Comparison of ENCODE assay signal across 8 mouse cellular contexts in the genomic region with DNA sequence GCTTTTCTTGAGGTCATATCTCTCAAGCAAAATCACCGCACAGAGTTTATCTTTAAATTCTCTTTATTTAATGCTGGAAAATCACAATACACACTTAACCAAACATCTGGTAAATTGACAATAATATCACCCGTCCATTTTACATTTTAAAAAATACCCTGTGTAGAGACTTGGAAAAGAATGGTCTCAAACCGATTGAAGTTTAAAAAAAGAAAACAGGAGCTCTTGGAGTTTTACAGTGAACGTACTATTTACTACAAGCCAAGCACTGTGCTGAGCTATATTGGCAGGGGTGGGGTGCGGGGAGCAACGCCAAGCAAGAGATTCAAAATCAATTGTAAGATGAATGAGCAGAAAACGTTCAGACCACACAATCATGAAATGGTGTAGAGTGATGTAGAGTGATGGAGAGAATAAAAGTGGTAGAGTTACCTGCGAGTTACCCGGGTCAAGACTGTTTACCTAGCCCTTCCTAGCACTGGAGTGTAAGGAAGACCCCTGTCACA. TPM values are rescaled to one million over a fixed set of nuclear protein-coding genes. Genes with fewer than 3 reads are reported as not detected.
DNase-seq lines count a peak whose midpoint lies in the region; ATAC-seq and TF ChIP-seq lines count a peak whose summit lies in the region.

A gene (plus strand): TSS at position 51 of the 506 bp plus-strand sequence.

- no peak for TF ChIP-seq CTCF in C2C12 (IDR thresholded peaks at IDR 0.05; ENCODE audit: control insufficient read depth, insufficient read depth, insufficient read length)

- H3K4me1 ChIP-seq in erythroblast, embryonic 14.5 days (ENCODE audit: control insufficient read depth): peaks cover 39% of the 10 kb centered on the region
- H3K4me1 ChIP-seq in forebrain, embryonic 13.5 days: peaks cover 10% of the 10 kb centered on the region
- peaks cover 16% of the 10 kb centered on the region for H3K4me1 ChIP-seq in liver, embryonic 16.5 days (ENCODE audit: control insufficient read depth, low read depth, low read length)

- peak within 1 kb of the TSS; percentile 74 for H3K4me3 ChIP-seq in erythroblast, embryonic 14.5 days (replicated peaks)
- H3K4me3 ChIP-seq in C2C12 (ENCODE audit: insufficient read depth, poor library complexity, severe bottlenecking): peak within 1 kb of the TSS; percentile 43
- peak within 1 kb of the TSS; percentile 54 for H3K4me3 ChIP-seq in forebrain, embryonic 13.5 days
- H3K4me3 ChIP-seq in liver, embryonic 16.5 days (ENCODE audit: low read depth, low read length): peak within 1 kb of the TSS; percentile 72

- H3K79me2 ChIP-seq in C2C12 (ENCODE audit: control insufficient read depth, insufficient read depth): no peaks in the 10 kb centered on the region

- peak within 1 kb of the TSS; percentile 49 for H3K27ac ChIP-seq in forebrain, embryonic 13.5 days
- peak within 1 kb of the TSS; percentile 82 for H3K27ac ChIP-seq in liver, embryonic 16.5 days (ENCODE audit: low read length)

- ATAC-seq in erythroblast, adult 5-6 weeks (replicated peaks; ENCODE audit: low FRiP score, poor library complexity, severe bottlenecking): no peak
- ATAC-seq in forebrain, embryonic 13.5 days: no peak; the same call in 1 of the 2 replicates
- ATAC-seq in liver, embryonic 16.5 days (ENCODE audit: low read depth): no peak

- peak within 1 kb of the TSS; percentile 68 for H3ac ChIP-seq in C2C12 (ENCODE audit: control insufficient read depth, insufficient read length, low read depth)

- H3K79me3 ChIP-seq in C2C12 (ENCODE audit: low read depth): no peaks in the 10 kb centered on the region

- H3K9me3 ChIP-seq in erythroblast, embryonic 14.5 days (ENCODE audit: control insufficient read depth, low read length): peaks cover 9% of the 10 kb centered on the region
- no peaks in the 10 kb centered on the region for H3K9me3 ChIP-seq in forebrain, embryonic 13.5 days (replicated peaks)
- H3K9me3 ChIP-seq in liver, embryonic 16.5 days (replicated peaks; ENCODE audit: control insufficient read depth, low read length): no peaks in the 10 kb centered on the region

- no peak for DNase-seq in embryo, embryonic 10.5 days (ENCODE audit: low spot score)
- DNase-seq in retina, embryonic 14.5 days (ENCODE audit: low spot score): no peak
- DNase-seq in left cerebral cortex, adult 11 months (ENCODE audit: low spot score): no peak

- H3K36me3 ChIP-seq in erythroblast, embryonic 14.5 days (ENCODE audit: control insufficient read depth): peaks cover 21% of the 10 kb centered on the region
- no peaks in the 10 kb centered on the region for H3K36me3 ChIP-seq in C2C12 (ENCODE audit: control insufficient read depth, insufficient read depth)
- peaks cover 14% of the 10 kb centered on the region for H3K36me3 ChIP-seq in forebrain, embryonic 13.5 days (ENCODE audit: poor library complexity, severe bottlenecking)
- H3K36me3 ChIP-seq in liver, embryonic 16.5 days (ENCODE audit: control insufficient read depth, insufficient read depth): peaks cover 5% of the 10 kb centered on the region; the same call in 1 of the 2 replicates

- peak within 1 kb of the TSS; percentile 72 for H3K4me2 ChIP-seq in forebrain, embryonic 13.5 days
- H3K4me2 ChIP-seq in liver, embryonic 16.5 days (ENCODE audit: low read depth, low read length): peak within 1 kb of the TSS; percentile 93

- H3K27me3 ChIP-seq in erythroblast, embryonic 14.5 days (ENCODE audit: control insufficient read depth): no peaks in the 10 kb centered on the region
- H3K27me3 ChIP-seq in C2C12 (ENCODE audit: control insufficient read depth, insufficient read depth, insufficient read length): no peaks in the 10 kb centered on the region
- no peaks in the 10 kb centered on the region for H3K27me3 ChIP-seq in forebrain, embryonic 13.5 days
- no peaks in the 10 kb centered on the region for H3K27me3 ChIP-seq in liver, embryonic 16.5 days (ENCODE audit: control insufficient read depth, insufficient read depth, low read depth, low read length)

- peak within 1 kb of the TSS; percentile 73 for H3K9ac ChIP-seq in forebrain, embryonic 13.5 days
- peak within 1 kb of the TSS; percentile 79 for H3K9ac ChIP-seq in liver, embryonic 16.5 days (ENCODE audit: low read depth, low read length)

- 53% methylated on average over 9 of the region's 9 CpGs for WGBS in forebrain, embryonic 13.5 days
- 53% methylated on average over 9 of the region's 9 CpGs for WGBS in liver, embryonic 16.5 days (ENCODE audit: insufficient replicate concordance)

TF ChIP-seq in C2C12, 6 proteins besides CTCF, POLR2A, EP300 and RAD21:
- TF ChIP-seq MAX (IDR thresholded peaks at IDR 0.05): no peak
- no peak for TF ChIP-seq MYOG (IDR thresholded peaks at IDR 0.05; ENCODE audit: control insufficient read depth, extremely low read depth, insufficient read length)
- TF ChIP-seq USF1 (IDR thresholded peaks at IDR 0.05; ENCODE audit: low read depth): no peak
- no peak for TF ChIP-seq CEBPB (IDR thresholded peaks at IDR 0.05; ENCODE audit: low read depth)
- no peak for TF ChIP-seq MYOD1 (IDR thresholded peaks at IDR 0.05; ENCODE audit: control insufficient read depth, insufficient read length, low read depth)
- TF ChIP-seq FOSL1 (IDR thresholded peaks at IDR 0.05; ENCODE audit: insufficient read depth, low read length, poor library complexity, severe bottlenecking): no peak

RNA-seq across cellular contexts. Expression of the gene that starts here (rescaled TPM):
- 0.36 and 0.53 TPM in 2 replicates for polyA plus RNA-seq in erythroblast, embryonic 14.5 days (2012)
- 6.5 and 9.6 TPM in 2 replicates for total RNA-seq in erythroblast, adult 5-6 weeks (2015; ENCODE audit: low replicate concordance)
- total RNA-seq in erythroblast, adult 5-6 weeks (2017; ENCODE audit: low replicate concordance): 2.9 and 4.6 TPM in 2 replicates
- polyA plus RNA-seq in C2C12 (2012; fragmentation: generic; extraction: Trizol): 1.5 TPM
- polyA plus RNA-seq in forebrain, embryonic 13.5 days (2015; fragmentation: Nextera tagmentation; extraction: Ambion mirVana): 3.1 and 3.5 TPM in 2 replicates
- polyA plus RNA-seq in liver, embryonic 16.5 days (2015; fragmentation: Nextera tagmentation; extraction: Ambion mirVana): 6.2 and 7.2 TPM in 2 replicates
